Mouse (Mus musculus) forebrain, postnatal 0 days (tissue): ENCODE data around the gene Hist1h2bf. TPM values are rescaled to one million over a fixed set of nuclear protein-coding genes. Genes with fewer than 3 reads are reported as not detected.
A peak's percentile ranks its signal among the peaks of the same experiment; 100 is the strongest.
"Not testable (repeated sequence)": the region's sequence is repeated elsewhere in the genome, so short reads cannot be mapped to it uniquely, and the experiment has no call there.

ENCODE experiments used
- ATAC-seq: fragments of 200-750 bp; cut with Nextera tagmentation; 2 replicates; pipeline ENCODE4 v1.8.0; 2017; ENCODE audit warnings: mild to moderate bottlenecking, moderate library complexity
- DNase-seq: peaks from one replicate; pipeline ENCODE4 v3.0.0-alpha.2; 2015
- H3K27ac ChIP-seq: fragments of 300-500 bp; sonication (generic); 2 replicates; pipeline ENCODE4 v1.5.1; 2014; ENCODE audit warnings: low read depth, mild to moderate bottlenecking, antibody characterized with exemption, low read length, moderate library complexity, mixed read lengths
- H3K27me3 ChIP-seq: fragments of 300-500 bp; sonication (generic); 2 replicates; pipeline ENCODE4 v1.6.1; 2014; ENCODE audit warnings: mild to moderate bottlenecking, low read length, mixed read lengths; ENCODE audit not compliant: insufficient read depth
- H3K36me3 ChIP-seq: fragments of 300-500 bp; sonication (generic); 2 replicates; pipeline ENCODE4 v1.6.1; 2014; ENCODE audit warnings: mild to moderate bottlenecking, moderate library complexity; ENCODE audit not compliant: insufficient read depth
- H3K4me1 ChIP-seq: fragments of 300-500 bp; sonication (generic); 2 replicates; pipeline ENCODE4 v1.6.1; 2014; ENCODE audit warnings: antibody characterized with exemption; ENCODE audit not compliant: insufficient read depth
- H3K4me2 ChIP-seq: fragments of 300-500 bp; sonication (generic); 2 replicates; pipeline ENCODE4 v1.6.1; 2014; ENCODE audit warnings: low read depth, mild to moderate bottlenecking, moderate library complexity
- H3K4me3 ChIP-seq: fragments of 300-500 bp; sonication (generic); 2 replicates; pipeline ENCODE4 v1.5.1; 2014; ENCODE audit warnings: low read depth, low read length, mixed read lengths
- H3K9ac ChIP-seq: fragments of 300-500 bp; sonication (generic); 2 replicates; pipeline ENCODE4 v1.6.1; 2014; ENCODE audit warnings: mild to moderate bottlenecking
- H3K9me3 ChIP-seq: fragments of 300-500 bp; sonication (generic); 2 replicates; pipeline ENCODE4 v1.6.1; 2016; ENCODE audit warnings: low read length
- CTCF ChIP-seq: sonication (generic); IDR thresholded peaks from 2 replicates; pipeline ENCODE4 v1.5.1; 2016; ENCODE audit warnings: antibody characterized with exemption, control low read depth, low read depth
- WGBS: fragments of 180-500 bp; shearing (Covaris S2); extraction: QIAGEN DNeasy Blood & Tissue Kit; methylation state at CpG from one replicate; pipeline ENCODE4 v1.1.7; 2014; 5-methylcytosine and 5-hydroxymethylcytosine counted together
- polyA plus RNA-seq: library from polyadenylated mRNA; unstranded; fragments of >200 nt; fragmentation: Nextera tagmentation; extraction: Ambion mirVana; gene quantifications from 2 replicates; pipeline ENCODE4 v1.2.1, GENCODE M21; 2015
- total RNA-seq: library from RNA; depleted of rRNA; stranded (reverse); fragments of >200 nt; gene quantifications from 2 replicates; pipeline ENCODE4 v1.2.3, GENCODE M21; 2014

The Hist1h2bf gene
- total and polyA plus RNA-seq, 2 experiments from 2014 or later: 289 TPM; not detected in 1

- ATAC-seq: no peak
- Histone ChIP-seq H3K27me3 (no peaks in the 10 kb centered on the region), H3K36me3 (no peaks in the 10 kb centered on the region), H3K27ac (no peak overlapping the region), H3K9me3 (no peaks in the 10 kb centered on the region), H3K4me2 (no peak overlapping the region), H3K9ac (no peak overlapping the region), H3K4me1 (0 out of 2 replicates have a peak, but pooled peaks cover 4% of the 10 kb centered on the region), H3K4me3 (no peak overlapping the region)
- 80% methylated on average over 3 of the region's 3 CpGs for WGBS
- TF ChIP-seq CTCF: no peak
- no peak for DNase-seq
These were observed 32.5 kb downstream of the Hist1h2bf start for GRCm38 (mm10) chr13:23541497-23541896.

GRCm38 (mm10) chr13:23539821-23540220, 34.2 kb downstream of the Hist1h2bf start:
- H3K4me2 ChIP-seq, H3K9me3 ChIP-seq, DNase-seq, H3K27me3 ChIP-seq, ATAC-seq, H3K4me1 ChIP-seq, H3K4me3 ChIP-seq, H3K9ac ChIP-seq, H3K36me3 ChIP-seq, H3K27ac ChIP-seq: not testable (repeated sequence)
- WGBS: 71% methylated on average over 1 of the region's 1 CpGs

- Histone ChIP-seq H3K27ac (no peak overlapping the region), H3K36me3 (no peaks in the 10 kb centered on the region), H3K4me3 (no peak overlapping the region), H3K4me2 (no peak overlapping the region), H3K4me1 (peaks cover 12% of the 10 kb centered on the region), H3K9me3 (no peaks in the 10 kb centered on the region), H3K27me3 (no peaks in the 10 kb centered on the region), H3K9ac (no peak overlapping the region)
- ATAC-seq (no peak), DNase-seq (no peak)
- TF ChIP-seq CTCF: no peak
- 80% methylated on average over 5 of the region's 5 CpGs for WGBS
These were observed 35.7 kb downstream of the Hist1h2bf start for GRCm38 (mm10) chr13:23538249-23538648.

- Histone ChIP-seq H3K4me3 (no peak overlapping the region), H3K27ac (no peak overlapping the region), H3K4me2 (no peak overlapping the region), H3K4me1 (peaks cover 19% of the 10 kb centered on the region), H3K27me3 (no peaks in the 10 kb centered on the region), H3K36me3 (no peaks in the 10 kb centered on the region), H3K9me3 (no peaks in the 10 kb centered on the region), H3K9ac (no peak overlapping the region)
- WGBS: 77% methylated on average over 3 of the region's 3 CpGs
- no peak for DNase-seq
- ATAC-seq: no peak
- TF ChIP-seq CTCF: no peak
These were observed 36.8 kb downstream of the Hist1h2bf start for GRCm38 (mm10) chr13:23537006-23537710.

GRCm38 (mm10) chr13:23536076-23536822, 37.7 kb downstream of the Hist1h2bf start:
- no peak for DNase-seq
- Histone ChIP-seq H3K4me3 (peak overlapping the region; percentile 47), H3K36me3 (no peaks in the 10 kb centered on the region), H3K9ac (peak overlapping the region; percentile 18; the same call in 1 of the 2 replicates), H3K27me3 (no peaks in the 10 kb centered on the region), H3K4me1 (peaks cover 22% of the 10 kb centered on the region), H3K27ac (no peak overlapping the region), H3K9me3 (no peaks in the 10 kb centered on the region), H3K4me2 (peak overlapping the region; percentile 72; the same call in 1 of the 2 replicates)
- no peak for ATAC-seq
- no peak for TF ChIP-seq CTCF
- 15% methylated on average over 7 of the region's 7 CpGs for WGBS

- H3K27ac ChIP-seq: peak within 1 kb of the TSS; percentile 67
- H3K4me1 ChIP-seq: peaks cover 22% of the 10 kb centered on the region
- WGBS: under 1% methylated on average over 48 of the region's 62 CpGs
- H3K9ac ChIP-seq: peak within 1 kb of the TSS; percentile 22
- H3K9me3 ChIP-seq, H3K36me3 ChIP-seq, H3K27me3 ChIP-seq: not testable (repeated sequence)
- DNase-seq (peak; percentile 96), ATAC-seq (peak; percentile 90)
- H3K4me3 ChIP-seq: peak within 1 kb of the TSS; percentile 47
- H3K4me2 ChIP-seq: peak within 1 kb of the TSS; percentile 72
These were observed 38.6 kb downstream of the Hist1h2bf start, which contains the start of gene Hist1h3g for GRCm38 (mm10) chr13:23535137-23536075. TSS of gene Hist1h3g (plus strand) at chr13:23535422.
